Mouse (Mus musculus): ENCODE measurements around the gene Crabp2. TPM values are rescaled to one million over a fixed set of nuclear protein-coding genes. Genes with fewer than 3 reads are reported as not detected.

Gene Crabp2
- polyA plus RNA-seq, 1 experiment from 2014 or later: 35.9 TPM

DNA sequence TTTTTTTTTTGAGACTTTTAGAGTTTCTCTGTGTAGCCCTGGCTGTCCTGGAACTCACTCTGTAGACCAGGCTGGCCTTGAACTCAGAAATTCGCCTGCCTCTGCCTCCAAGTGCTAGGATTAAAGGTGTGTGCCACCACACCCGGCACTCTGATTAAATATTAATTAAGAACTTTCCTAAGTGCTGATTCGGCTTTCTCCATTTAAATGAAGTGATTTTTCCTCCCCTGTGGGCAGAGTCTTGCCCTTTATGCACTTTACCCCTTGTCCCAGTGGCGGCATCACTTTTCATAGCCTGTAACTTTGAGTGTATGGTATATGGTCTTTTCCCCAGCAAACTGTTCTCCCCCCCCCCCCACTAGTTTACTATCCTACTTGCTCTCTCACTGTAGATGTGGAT lies 13.3 kb upstream of the Crabp2 start:
- Histone ChIP-seq H3K4me1 (ENCODE audit: control insufficient read depth, insufficient read depth, low read length) (peaks cover 5% of the 10 kb centered on the region; the same call in 1 of the 2 replicates), H3K27ac (ENCODE audit: low read depth, low read length) (no peak overlapping the region), H3K36me3 (ENCODE audit: control insufficient read depth, insufficient read depth, low read length) (peaks cover 73% of the 10 kb centered on the region), H3K9ac (ENCODE audit: low read length) (no peak overlapping the region), H3K9me3 (replicated peaks; ENCODE audit: control insufficient read depth, low read length) (no peaks in the 10 kb centered on the region), H3K27me3 (replicated peaks; ENCODE audit: control insufficient read depth, insufficient read depth, low read length) (no peaks in the 10 kb centered on the region), H3K4me2 (ENCODE audit: low read length) (no peak overlapping the region), H3K4me3 (ENCODE audit: low read depth, low read length) (no peak overlapping the region)
- WGBS: 83% methylated on average over 4 of the region's 4 CpGs
- no peak for ATAC-seq
- no peak for DNase-seq (ENCODE audit: low spot score)

DNA sequence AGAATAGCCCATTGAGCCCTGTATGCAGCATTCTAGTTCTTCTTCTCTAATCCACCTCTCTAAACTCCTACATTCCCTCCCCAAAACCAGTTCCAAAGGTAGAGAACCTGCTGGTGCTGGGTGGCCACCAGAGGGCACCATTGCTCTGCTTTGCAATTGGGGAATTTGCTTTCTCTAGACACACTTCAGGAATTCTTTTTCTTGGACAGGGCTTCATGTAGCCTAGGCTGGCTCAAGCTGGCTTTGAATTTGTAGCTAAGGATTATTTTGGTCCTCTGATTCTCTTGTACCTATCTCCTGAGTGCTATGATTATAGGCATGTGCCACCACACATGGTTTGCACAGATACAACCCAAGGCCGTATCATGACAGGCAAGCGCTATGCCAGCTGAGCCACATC lies 12.7 kb upstream of the Crabp2 start:
- Histone ChIP-seq H3K9ac (ENCODE audit: low read length) (no peak overlapping the region), H3K4me1 (ENCODE audit: control insufficient read depth, insufficient read depth, low read length) (peaks cover 5% of the 10 kb centered on the region; the same call in 1 of the 2 replicates), H3K36me3 (ENCODE audit: control insufficient read depth, insufficient read depth, low read length) (peaks cover 79% of the 10 kb centered on the region), H3K4me2 (ENCODE audit: low read length) (no peak overlapping the region), H3K9me3 (replicated peaks; ENCODE audit: control insufficient read depth, low read length) (no peaks in the 10 kb centered on the region), H3K27me3 (replicated peaks; ENCODE audit: control insufficient read depth, insufficient read depth, low read length) (no peaks in the 10 kb centered on the region), H3K4me3 (ENCODE audit: low read depth, low read length) (no peak overlapping the region), H3K27ac (ENCODE audit: low read depth, low read length) (no peak overlapping the region)
- peak; percentile 90 for DNase-seq (ENCODE audit: low spot score)
- WGBS: 99% methylated on average over 2 of the region's 2 CpGs
- peak; percentile 48 for ATAC-seq

DNA sequence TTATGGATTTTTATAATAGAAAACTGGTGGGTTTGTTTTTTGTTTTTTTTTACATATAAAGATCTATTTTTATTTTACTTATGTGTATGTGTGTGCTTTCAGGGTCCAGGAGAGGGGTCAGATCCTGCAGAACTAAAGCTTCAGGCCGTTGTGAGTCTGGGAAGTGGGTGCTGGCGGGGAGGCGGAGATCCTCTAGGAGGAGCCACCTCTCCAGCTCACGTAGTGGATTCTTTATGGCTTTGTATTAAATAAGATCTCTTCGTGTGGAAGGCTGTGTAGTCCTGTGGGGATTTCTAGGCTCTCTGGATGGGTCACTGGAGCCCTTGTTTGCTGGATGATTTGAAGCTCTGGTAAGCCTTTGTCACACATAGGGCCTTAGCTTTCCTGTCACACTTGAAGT lies 7.9 kb upstream of the Crabp2 start:
- no peak overlapping the region for H3K9ac ChIP-seq (ENCODE audit: low read length)
- ATAC-seq (no peak), DNase-seq (ENCODE audit: low spot score) (no peak)
- no peak overlapping the region for H3K27ac ChIP-seq (ENCODE audit: low read depth, low read length)
- H3K27me3 ChIP-seq (replicated peaks; ENCODE audit: control insufficient read depth, insufficient read depth, low read length): no peaks in the 10 kb centered on the region
- H3K4me1 ChIP-seq (ENCODE audit: control insufficient read depth, insufficient read depth, low read length): 0 out of 2 replicates have a peak, but pooled peaks cover 4% of the 10 kb centered on the region
- no peaks in the 10 kb centered on the region for H3K9me3 ChIP-seq (replicated peaks; ENCODE audit: control insufficient read depth, low read length)
- peaks cover 75% of the 10 kb centered on the region for H3K36me3 ChIP-seq (ENCODE audit: control insufficient read depth, insufficient read depth, low read length)
- H3K4me3 ChIP-seq (ENCODE audit: low read depth, low read length): no peak overlapping the region
- WGBS: 58% methylated on average over 5 of the region's 5 CpGs
- no peak overlapping the region for H3K4me2 ChIP-seq (ENCODE audit: low read length)

GRCm38 (mm10) chr3:87942471-87942870 lies 6.0 kb upstream of the Crabp2 start:
- no peak overlapping the region for H3K9ac ChIP-seq (ENCODE audit: low read length)
- no peak overlapping the region for H3K4me3 ChIP-seq (ENCODE audit: low read depth, low read length)
- WGBS: 92% methylated on average over 2 of the region's 2 CpGs
- H3K27me3 ChIP-seq (replicated peaks; ENCODE audit: control insufficient read depth, insufficient read depth, low read length): 0 out of 2 replicates have a peak, but pooled peaks cover 3% of the 10 kb centered on the region
- no peak overlapping the region for H3K27ac ChIP-seq (ENCODE audit: low read depth, low read length)
- peaks cover 66% of the 10 kb centered on the region for H3K36me3 ChIP-seq (ENCODE audit: control insufficient read depth, insufficient read depth, low read length)
- no peaks in the 10 kb centered on the region for H3K9me3 ChIP-seq (replicated peaks; ENCODE audit: control insufficient read depth, low read length)
- H3K4me1 ChIP-seq (ENCODE audit: control insufficient read depth, insufficient read depth, low read length): peaks cover 18% of the 10 kb centered on the region
- DNase-seq (ENCODE audit: low spot score) (no peak), ATAC-seq (no peak)
- H3K4me2 ChIP-seq (ENCODE audit: low read length): no peak overlapping the region

DNA sequence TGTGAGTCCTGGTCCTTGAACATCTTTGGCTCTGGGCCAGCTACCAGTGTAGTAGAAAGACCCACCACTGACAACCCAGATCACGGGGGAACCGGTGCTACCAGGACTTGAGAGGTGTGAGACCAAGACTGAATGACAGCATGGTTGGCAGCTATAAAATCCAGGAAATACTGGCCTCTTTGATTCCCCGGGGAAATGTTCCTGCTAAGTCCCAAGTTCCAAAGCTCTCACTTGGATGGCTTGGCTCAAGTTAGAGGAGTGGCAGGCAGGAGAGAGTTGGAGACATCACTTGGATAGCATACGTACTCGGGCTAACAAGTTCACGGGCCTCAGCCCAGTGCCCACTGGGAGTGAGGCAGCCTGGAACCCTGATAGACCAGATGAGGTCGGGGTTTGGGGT lies 4.9 kb upstream of the Crabp2 start:
- H3K9me3 ChIP-seq (replicated peaks; ENCODE audit: control insufficient read depth, low read length): no peaks in the 10 kb centered on the region
- no peak overlapping the region for H3K9ac ChIP-seq (ENCODE audit: low read length)
- no peak overlapping the region for H3K4me2 ChIP-seq (ENCODE audit: low read length)
- ATAC-seq: no peak
- peaks cover 29% of the 10 kb centered on the region for H3K4me1 ChIP-seq (ENCODE audit: control insufficient read depth, insufficient read depth, low read length)
- H3K36me3 ChIP-seq (ENCODE audit: control insufficient read depth, insufficient read depth, low read length): peaks cover 55% of the 10 kb centered on the region
- DNase-seq (ENCODE audit: low spot score): no peak
- H3K27ac ChIP-seq (ENCODE audit: low read depth, low read length): no peak overlapping the region
- no peak overlapping the region for H3K4me3 ChIP-seq (ENCODE audit: low read depth, low read length)
- WGBS: 81% methylated on average over 7 of the region's 7 CpGs
- 0 out of 2 replicates have a peak, but pooled peaks cover 3% of the 10 kb centered on the region for H3K27me3 ChIP-seq (replicated peaks; ENCODE audit: control insufficient read depth, insufficient read depth, low read length)

DNA sequence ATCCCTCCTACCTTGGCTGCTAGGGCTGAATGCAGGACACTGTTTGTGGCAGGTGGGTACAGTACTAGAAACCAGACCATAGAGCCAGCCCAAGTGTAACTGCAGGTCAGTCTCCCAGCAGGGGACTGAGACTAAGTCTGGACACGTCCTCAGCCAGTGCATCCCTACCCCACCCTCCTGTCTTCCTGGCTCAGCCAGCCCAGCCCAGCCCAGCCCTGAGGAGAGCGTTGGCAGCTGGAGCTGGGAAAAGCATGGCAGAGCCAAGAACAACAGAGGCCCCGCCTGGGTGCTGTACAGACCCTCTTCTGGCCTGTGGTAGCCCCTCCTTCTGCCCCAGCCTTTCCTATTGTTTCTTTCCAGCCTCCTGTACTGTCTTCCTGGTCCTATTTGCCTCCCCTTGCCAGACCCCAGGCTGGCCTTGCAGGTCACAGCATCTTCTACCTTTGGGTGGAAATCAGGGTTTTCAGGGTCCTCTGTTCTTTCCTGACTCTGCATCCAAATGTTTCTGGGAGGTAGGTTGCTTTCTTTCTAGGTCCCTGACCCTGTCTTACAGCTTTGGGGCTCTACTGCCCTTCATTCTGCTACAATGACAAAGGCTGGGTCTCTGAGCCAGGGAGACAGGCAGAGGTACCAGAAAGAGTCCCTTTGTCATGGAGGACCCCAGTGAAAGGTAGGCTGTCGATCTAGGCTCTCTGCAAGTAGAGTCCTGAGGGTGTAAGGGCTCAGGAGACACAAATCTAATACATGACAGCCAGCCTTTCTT lies 3.4 kb upstream of the Crabp2 start:
- Histone ChIP-seq H3K4me1 (ENCODE audit: control insufficient read depth, insufficient read depth, low read length) (peaks cover 39% of the 10 kb centered on the region), H3K27ac (ENCODE audit: low read depth, low read length) (no peak overlapping the region), H3K36me3 (ENCODE audit: control insufficient read depth, insufficient read depth, low read length) (peaks cover 40% of the 10 kb centered on the region), H3K9ac (ENCODE audit: low read length) (peak overlapping the region; percentile 37; the same call in 1 of the 2 replicates), H3K4me2 (ENCODE audit: low read length) (no peak overlapping the region), H3K4me3 (ENCODE audit: low read depth, low read length) (no peak overlapping the region), H3K27me3 (replicated peaks; ENCODE audit: control insufficient read depth, insufficient read depth, low read length) (0 out of 2 replicates have a peak, but pooled peaks cover 3% of the 10 kb centered on the region), H3K9me3 (replicated peaks; ENCODE audit: control insufficient read depth, low read length) (no peaks in the 10 kb centered on the region)
- ATAC-seq: peak; percentile 59; the same call in 1 of the 2 replicates
- peak; percentile 44 for DNase-seq (ENCODE audit: low spot score)
- 11% methylated on average over 4 of the region's 4 CpGs for WGBS

- H3K27me3 ChIP-seq (replicated peaks; ENCODE audit: control insufficient read depth, insufficient read depth, low read length): 0 out of 2 replicates have a peak, but pooled peaks cover 3% of the 10 kb centered on the region
- H3K4me1 ChIP-seq (ENCODE audit: control insufficient read depth, insufficient read depth, low read length): peaks cover 41% of the 10 kb centered on the region
- H3K4me2 ChIP-seq (ENCODE audit: low read length): no peak overlapping the region
- H3K9me3 ChIP-seq (replicated peaks; ENCODE audit: control insufficient read depth, low read length): no peaks in the 10 kb centered on the region
- DNase-seq (ENCODE audit: low spot score): peak; percentile 20
- ATAC-seq: no peak
- WGBS: 17% methylated on average over 12 of the region's 12 CpGs
- no peak overlapping the region for H3K4me3 ChIP-seq (ENCODE audit: low read depth, low read length)
- no peak overlapping the region for H3K9ac ChIP-seq (ENCODE audit: low read length)
- no peak overlapping the region for H3K27ac ChIP-seq (ENCODE audit: low read depth, low read length)
- peaks cover 31% of the 10 kb centered on the region for H3K36me3 ChIP-seq (ENCODE audit: control insufficient read depth, insufficient read depth, low read length)
These were observed 2.5 kb upstream of the Crabp2 start for GRCm38 (mm10) chr3:87945781-87946540.

- Histone ChIP-seq H3K27ac (ENCODE audit: low read depth, low read length) (no peak overlapping the region), H3K9me3 (replicated peaks; ENCODE audit: control insufficient read depth, low read length) (no peaks in the 10 kb centered on the region), H3K4me3 (ENCODE audit: low read depth, low read length) (no peak overlapping the region), H3K4me1 (ENCODE audit: control insufficient read depth, insufficient read depth, low read length) (peaks cover 41% of the 10 kb centered on the region), H3K9ac (ENCODE audit: low read length) (no peak overlapping the region), H3K27me3 (replicated peaks; ENCODE audit: control insufficient read depth, insufficient read depth, low read length) (0 out of 2 replicates have a peak, but pooled peaks cover 3% of the 10 kb centered on the region), H3K36me3 (ENCODE audit: control insufficient read depth, insufficient read depth, low read length) (peaks cover 25% of the 10 kb centered on the region), H3K4me2 (ENCODE audit: low read length) (0 out of 2 replicates have a peak overlapping the region, but pooled peaks have one; percentile 70)
- ATAC-seq (no peak), DNase-seq (ENCODE audit: low spot score) (no peak)
- WGBS: 21% methylated on average over 1 of the region's 1 CpGs
These were observed 2.0 kb upstream of the Crabp2 start for GRCm38 (mm10) chr3:87946541-87946860.

Data from forebrain, embryonic 14.5 days (tissue).